Mouse (Mus musculus) midbrain, embryonic 14.5 days (tissue): ENCODE data around the gene Sart3. TPM values are rescaled to one million over a fixed set of nuclear protein-coding genes. Genes with fewer than 3 reads are reported as not detected.
A peak's percentile ranks its signal among the peaks of the same experiment; 100 is the strongest.

Experiments
- ATAC-seq: fragments of 200-750 bp; cut with Nextera tagmentation; 2 replicates; pipeline ENCODE4 v1.8.0; 2017; ENCODE audit warnings: moderate number of reproducible peaks, moderate library complexity; ENCODE audit not compliant: low FRiP score, low TSS enrichment
- DNase-seq: peaks from one replicate; pipeline ENCODE4 v3.0.0-alpha.2; 2015
- H3K27ac ChIP-seq: fragments of 300-500 bp; sonication (generic); replicated peaks from 2 replicates; pipeline ENCODE4 v1.5.1; 2014; ENCODE audit warnings: mild to moderate bottlenecking, low read depth, low read length, moderate library complexity
- H3K27me3 ChIP-seq: fragments of 300-500 bp; sonication (generic); 2 replicates; pipeline ENCODE4 v1.6.1; 2014; ENCODE audit warnings: low read length, control low read depth, mixed read lengths; ENCODE audit not compliant: control insufficient read depth, insufficient read depth
- H3K36me3 ChIP-seq: fragments of 300-500 bp; sonication (generic); 2 replicates; pipeline ENCODE4 v1.6.1; 2014; ENCODE audit warnings: low read length, control low read depth; ENCODE audit not compliant: control insufficient read depth, insufficient read depth
- H3K4me1 ChIP-seq: fragments of 300-500 bp; sonication (generic); 2 replicates; pipeline ENCODE4 v1.6.1; 2014; ENCODE audit warnings: mild to moderate bottlenecking, antibody characterized with exemption, low read length, control low read depth; ENCODE audit not compliant: control insufficient read depth, insufficient read depth
- H3K4me2 ChIP-seq: fragments of 300-500 bp; sonication (generic); 2 replicates; pipeline ENCODE4 v1.6.1; 2014; ENCODE audit warnings: mild to moderate bottlenecking, low read length, moderate library complexity
- H3K4me3 ChIP-seq: fragments of 300-500 bp; sonication (generic); replicated peaks from 2 replicates; pipeline ENCODE4 v1.5.1; 2014; ENCODE audit warnings: low read depth, low read length
- H3K9ac ChIP-seq: fragments of 300-500 bp; sonication (generic); replicated peaks from 2 replicates; pipeline ENCODE4 v1.6.1; 2014; ENCODE audit warnings: mild to moderate bottlenecking, low read length, moderate library complexity
- H3K9me3 ChIP-seq: fragments of 300-500 bp; sonication (generic); 2 replicates; pipeline ENCODE4 v1.6.1; 2016; ENCODE audit warnings: low read length, control low read depth, mixed read lengths; ENCODE audit not compliant: control insufficient read depth
- WGBS: fragments of 180-500 bp; shearing (Covaris S2); extraction: QIAGEN DNeasy Blood & Tissue Kit; methylation state at CpG from one replicate; pipeline ENCODE4 v1.1.7; 2014; 5-methylcytosine and 5-hydroxymethylcytosine counted together
- polyA plus RNA-seq: library from polyadenylated mRNA; unstranded; fragments of >200 nt; fragmentation: Nextera tagmentation; extraction: Ambion mirVana; gene quantifications from 2 replicates; pipeline ENCODE4 v1.2.1, GENCODE M21; 2014

Sart3 gene
- polyA plus RNA-seq, 1 experiment from 2014 or later, result 40.1 TPM

DNA sequence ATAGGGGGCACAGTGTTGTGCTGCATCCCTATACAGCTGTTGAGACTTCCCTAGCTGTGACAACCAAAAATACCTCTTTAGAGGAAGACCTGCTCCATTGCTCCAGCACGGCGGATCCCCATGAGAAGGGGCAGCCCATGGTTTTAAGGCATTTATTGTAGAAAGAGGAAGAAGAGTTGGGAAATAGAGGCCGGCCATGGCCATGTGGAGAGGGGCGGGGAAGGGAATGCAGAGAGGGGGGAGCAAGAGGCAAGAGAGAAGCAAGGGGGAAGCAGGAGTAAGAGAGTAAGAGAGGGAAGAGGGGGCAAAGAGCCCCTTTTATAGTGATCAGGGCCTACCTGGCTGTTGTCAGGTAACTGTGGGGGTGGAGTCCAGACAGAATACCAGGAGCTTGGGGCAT lies 37.8 kb upstream of the Sart3 start:
- no peak for ATAC-seq
- no peak for DNase-seq
- no peaks in the 10 kb centered on the region for H3K36me3 ChIP-seq
- H3K4me3 ChIP-seq, result no peak overlapping the region
- H3K4me1 ChIP-seq, result no peaks in the 10 kb centered on the region
- H3K4me2 ChIP-seq, result no peak overlapping the region
- 0 out of 2 replicates have a peak, but pooled peaks cover 4% of the 10 kb centered on the region for H3K9me3 ChIP-seq
- no peak overlapping the region for H3K9ac ChIP-seq
- no peak overlapping the region for H3K27ac ChIP-seq
- WGBS, result 94% methylated on average over 4 of the region's 4 CpGs
- no peaks in the 10 kb centered on the region for H3K27me3 ChIP-seq

DNA sequence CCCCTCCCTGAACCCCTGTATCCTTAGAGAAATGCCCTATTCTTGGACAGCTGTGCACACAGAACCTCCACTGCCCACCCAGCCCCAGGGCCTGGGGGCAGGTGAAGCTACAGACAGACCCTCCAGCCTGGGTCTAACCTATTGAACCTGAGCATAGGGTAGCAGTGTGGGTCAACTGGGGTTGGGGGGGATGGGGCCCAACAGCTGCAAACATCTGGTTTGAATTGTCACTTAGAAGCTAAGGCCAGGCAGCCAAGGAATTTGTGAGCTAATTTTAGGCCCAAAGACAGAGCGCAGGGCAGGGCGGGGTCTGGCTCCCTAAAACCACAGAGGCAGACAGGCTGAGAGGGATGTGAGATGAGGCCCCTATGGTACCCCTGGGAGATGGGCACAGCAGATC lies 35.9 kb upstream of the Sart3 start:
- H3K9ac ChIP-seq, result no peak overlapping the region
- DNase-seq (no peak), ATAC-seq (no peak)
- H3K4me1 ChIP-seq, result no peaks in the 10 kb centered on the region
- WGBS, result 96% methylated on average over 2 of the region's 2 CpGs
- H3K9me3 ChIP-seq, result 0 out of 2 replicates have a peak, but pooled peaks cover 4% of the 10 kb centered on the region
- no peaks in the 10 kb centered on the region for H3K36me3 ChIP-seq
- H3K27me3 ChIP-seq, result no peaks in the 10 kb centered on the region
- no peak overlapping the region for H3K4me3 ChIP-seq
- no peak overlapping the region for H3K4me2 ChIP-seq
- H3K27ac ChIP-seq, result no peak overlapping the region

DNA sequence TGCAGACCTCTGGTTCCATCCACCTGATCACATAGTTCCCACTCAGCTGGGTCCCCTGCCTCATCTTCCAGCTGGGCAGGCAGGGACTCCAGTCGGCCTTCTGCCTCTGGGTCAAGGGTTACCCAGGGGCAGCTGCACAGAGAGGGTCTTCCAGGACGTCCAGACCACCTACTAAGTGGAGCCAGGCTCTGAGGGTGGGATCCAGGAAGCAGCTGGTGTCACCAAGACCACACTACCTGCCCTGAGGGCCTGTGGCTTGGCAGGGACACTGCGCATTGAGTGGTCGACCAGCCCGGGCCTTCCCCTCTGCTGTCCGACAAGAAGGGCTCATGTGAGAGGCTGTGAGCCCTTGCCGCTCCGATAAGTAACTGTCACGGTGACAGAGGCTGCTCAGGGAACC lies 35.4 kb upstream of the Sart3 start:
- no peak overlapping the region for H3K27ac ChIP-seq
- no peak for ATAC-seq
- DNase-seq, result no peak
- no peaks in the 10 kb centered on the region for H3K27me3 ChIP-seq
- 0 out of 2 replicates have a peak, but pooled peaks cover 4% of the 10 kb centered on the region for H3K9me3 ChIP-seq
- no peak overlapping the region for H3K9ac ChIP-seq
- no peaks in the 10 kb centered on the region for H3K36me3 ChIP-seq
- H3K4me1 ChIP-seq, result no peaks in the 10 kb centered on the region
- WGBS, result 61% methylated on average over 9 of the region's 9 CpGs
- H3K4me3 ChIP-seq, result no peak overlapping the region
- H3K4me2 ChIP-seq, result no peak overlapping the region

DNA sequence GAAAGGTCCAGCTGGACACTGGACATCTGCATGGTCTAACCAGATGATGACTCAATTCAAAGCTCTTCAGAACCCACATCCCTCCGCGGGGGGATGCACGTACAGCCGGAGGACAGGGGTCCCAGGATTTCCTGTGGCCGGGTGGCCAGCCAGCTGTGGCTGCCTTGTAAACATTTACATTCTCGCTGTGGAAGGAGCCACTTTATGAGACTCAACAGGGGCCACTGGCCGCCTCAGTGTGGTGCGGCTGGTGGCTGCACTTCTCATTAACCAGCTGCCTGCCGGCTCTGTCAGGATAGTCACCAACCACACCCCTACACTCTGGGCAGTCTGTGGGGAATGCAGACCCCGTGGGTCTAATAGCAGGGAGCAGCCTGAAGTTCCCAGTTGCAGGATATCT lies 34.1 kb upstream of the Sart3 start:
- Histone ChIP-seq H3K4me1 (no peaks in the 10 kb centered on the region), H3K27ac (no peak overlapping the region), H3K9ac (no peak overlapping the region), H3K27me3 (no peaks in the 10 kb centered on the region), H3K36me3 (no peaks in the 10 kb centered on the region), H3K9me3 (0 out of 2 replicates have a peak, but pooled peaks cover 4% of the 10 kb centered on the region), H3K4me3 (no peak overlapping the region), H3K4me2 (no peak overlapping the region)
- ATAC-seq, result no peak
- WGBS, result 53% methylated on average over 10 of the region's 10 CpGs
- DNase-seq, result no peak

DNA sequence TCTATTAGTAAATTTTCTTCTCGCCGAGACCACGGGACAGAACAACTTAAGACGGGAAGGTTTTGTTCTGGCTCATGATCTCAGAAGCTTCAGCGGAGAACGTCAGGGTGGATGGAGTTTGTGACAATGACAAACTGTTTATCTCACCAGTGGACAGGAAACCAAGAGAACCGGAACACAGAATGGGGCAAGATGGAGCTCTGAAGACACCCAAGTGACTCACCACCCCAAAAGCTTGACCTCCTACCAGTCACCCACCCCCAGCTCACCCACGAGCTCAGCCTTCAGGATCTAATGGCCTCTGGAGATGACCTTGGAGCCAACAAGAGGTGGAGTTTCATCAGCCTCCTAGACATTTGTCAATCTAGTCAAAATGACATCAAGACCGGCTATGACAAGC lies 33.0 kb upstream of the Sart3 start:
- 94% methylated on average over 9 of the region's 9 CpGs for WGBS
- H3K9ac ChIP-seq, result no peak overlapping the region
- ATAC-seq (no peak), DNase-seq (no peak)
- 0 out of 2 replicates have a peak, but pooled peaks cover 3% of the 10 kb centered on the region for H3K4me1 ChIP-seq
- H3K27ac ChIP-seq, result no peak overlapping the region
- H3K36me3 ChIP-seq, result no peaks in the 10 kb centered on the region
- H3K4me3 ChIP-seq, result no peak overlapping the region
- no peaks in the 10 kb centered on the region for H3K27me3 ChIP-seq
- no peak overlapping the region for H3K4me2 ChIP-seq
- no peaks in the 10 kb centered on the region for H3K9me3 ChIP-seq

DNA sequence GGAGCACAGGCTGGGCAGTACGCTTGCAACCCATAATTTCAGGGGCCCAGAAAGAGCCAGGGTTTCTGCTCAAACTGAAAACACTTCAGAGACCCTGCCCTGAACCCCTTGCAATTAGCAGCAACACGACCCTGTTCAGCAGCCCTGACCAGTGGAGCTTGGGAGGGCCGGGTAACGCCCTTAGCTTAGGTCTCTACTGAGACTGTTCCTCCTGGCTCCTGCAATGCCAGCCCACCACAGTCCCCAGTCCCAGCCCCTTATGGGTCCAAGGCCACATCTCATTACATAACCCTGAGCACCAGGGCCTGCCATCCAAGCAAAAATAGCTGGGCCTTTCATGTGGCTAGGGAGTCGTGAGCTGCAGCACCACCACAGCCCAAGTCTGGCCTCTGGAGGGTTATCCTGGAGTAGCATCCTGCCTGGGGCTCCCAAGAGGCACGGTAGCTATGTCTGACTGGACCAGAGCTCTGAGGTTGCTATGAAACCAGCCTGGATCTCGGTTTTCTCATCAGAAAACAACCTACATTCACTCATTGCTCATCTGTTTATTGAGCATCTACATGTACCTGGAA lies 32.2 kb upstream of the Sart3 start:
- Histone ChIP-seq H3K36me3 (no peaks in the 10 kb centered on the region), H3K4me3 (no peak overlapping the region), H3K4me1 (0 out of 2 replicates have a peak, but pooled peaks cover 7% of the 10 kb centered on the region), H3K4me2 (no peak overlapping the region), H3K27ac (no peak overlapping the region), H3K27me3 (no peaks in the 10 kb centered on the region), H3K9me3 (no peaks in the 10 kb centered on the region), H3K9ac (no peak overlapping the region)
- DNase-seq (no peak), ATAC-seq (no peak)
- 68% methylated on average over 7 of the region's 7 CpGs for WGBS

DNA sequence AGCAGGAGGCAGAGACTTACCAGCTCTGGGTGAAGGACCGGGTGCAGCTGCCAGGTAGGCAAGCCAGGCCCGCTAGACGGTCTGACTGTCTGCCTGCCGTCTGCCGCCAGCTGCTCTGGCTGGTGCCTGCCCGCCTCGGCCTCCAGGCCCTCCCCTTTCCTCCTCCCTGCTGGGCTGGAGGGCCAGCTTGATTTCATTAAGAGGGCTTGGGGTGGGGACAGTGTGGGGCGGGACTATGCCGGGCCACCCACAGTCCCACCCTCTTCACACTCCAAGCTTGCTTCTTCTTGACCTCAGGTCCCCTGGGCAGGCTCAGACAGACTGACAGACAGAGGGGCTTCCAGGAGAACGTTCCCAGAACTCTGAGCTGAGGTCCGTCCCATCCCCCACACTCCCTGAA lies 28.0 kb upstream of the Sart3 start, which contains the start of gene Tmem119:
Gene Tmem119, minus strand, starts transcription at position 237 of the 400 bp plus-strand sequence.
- peak; percentile 27; the same call in 1 of the 2 replicates for ATAC-seq
- H3K9ac ChIP-seq, result no peak within 1 kb of the TSS
- DNase-seq, result peak; percentile 55
- no peaks in the 10 kb centered on the region for H3K36me3 ChIP-seq
- no peaks in the 10 kb centered on the region for H3K9me3 ChIP-seq
- H3K4me3 ChIP-seq, result no peak within 1 kb of the TSS
- H3K4me1 ChIP-seq, result 0 out of 2 replicates have a peak, but pooled peaks cover 10% of the 10 kb centered on the region
- H3K27me3 ChIP-seq, result no peaks in the 10 kb centered on the region
- no peak within 1 kb of the TSS for H3K27ac ChIP-seq
- no peak within 1 kb of the TSS for H3K4me2 ChIP-seq
- WGBS, result 2% methylated on average over 11 of the region's 11 CpGs

DNA sequence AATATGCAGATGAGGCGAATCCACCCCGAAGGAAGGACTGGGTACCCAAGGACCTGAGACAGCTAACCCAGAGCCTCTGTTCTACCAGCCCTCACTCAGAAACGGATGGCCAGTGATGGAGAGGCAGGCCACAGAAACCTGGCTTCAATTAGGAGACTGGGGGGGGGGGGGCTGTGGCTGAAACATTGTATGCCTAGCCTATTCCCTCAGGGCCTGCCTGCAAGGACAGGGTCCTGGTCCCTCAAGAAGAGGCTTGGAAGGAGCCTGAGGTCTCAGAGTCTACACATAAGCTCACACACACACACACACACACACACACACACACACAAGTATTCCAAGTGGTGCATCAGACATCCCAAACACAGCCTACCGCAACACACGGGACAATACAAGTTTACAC lies 27.4 kb upstream of the Sart3 start:
- no peak for DNase-seq
- 52% methylated on average over 5 of the region's 5 CpGs for WGBS
- Histone ChIP-seq H3K4me2 (no peak overlapping the region), H3K27me3 (no peaks in the 10 kb centered on the region), H3K36me3 (no peaks in the 10 kb centered on the region), H3K9me3 (no peaks in the 10 kb centered on the region), H3K4me1 (0 out of 2 replicates have a peak, but pooled peaks cover 10% of the 10 kb centered on the region), H3K9ac (no peak overlapping the region), H3K4me3 (no peak overlapping the region), H3K27ac (no peak overlapping the region)
- ATAC-seq, result no peak

DNA sequence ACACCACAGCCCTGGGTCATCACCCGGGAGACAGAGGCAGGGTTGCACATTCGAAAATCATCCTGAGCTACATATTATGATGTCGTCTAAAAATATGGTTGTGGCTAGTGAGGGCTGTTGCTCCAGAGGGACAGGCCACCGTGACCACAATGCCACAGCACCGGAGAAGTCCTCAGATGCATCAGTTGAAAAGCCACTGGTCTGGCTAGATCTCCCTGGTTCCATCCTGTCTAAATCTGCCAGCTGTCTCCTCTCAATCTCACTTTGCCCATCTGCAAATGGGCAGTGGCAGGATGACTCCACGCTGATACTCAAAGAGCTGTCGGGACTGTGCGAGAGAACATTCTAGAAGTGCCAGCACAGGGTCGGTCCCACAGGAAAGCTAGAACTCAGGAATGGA lies 26.2 kb upstream of the Sart3 start:
- ATAC-seq (no peak), DNase-seq (no peak)
- Histone ChIP-seq H3K9me3 (no peaks in the 10 kb centered on the region), H3K4me2 (no peak overlapping the region), H3K27me3 (no peaks in the 10 kb centered on the region), H3K4me1 (0 out of 2 replicates have a peak, but pooled peaks cover 10% of the 10 kb centered on the region), H3K27ac (no peak overlapping the region), H3K4me3 (no peak overlapping the region), H3K9ac (no peak overlapping the region), H3K36me3 (no peaks in the 10 kb centered on the region)
- WGBS, result 85% methylated on average over 9 of the region's 9 CpGs
